Mouse (Mus musculus): ENCODE measurements around the gene Snx22.

DNA sequence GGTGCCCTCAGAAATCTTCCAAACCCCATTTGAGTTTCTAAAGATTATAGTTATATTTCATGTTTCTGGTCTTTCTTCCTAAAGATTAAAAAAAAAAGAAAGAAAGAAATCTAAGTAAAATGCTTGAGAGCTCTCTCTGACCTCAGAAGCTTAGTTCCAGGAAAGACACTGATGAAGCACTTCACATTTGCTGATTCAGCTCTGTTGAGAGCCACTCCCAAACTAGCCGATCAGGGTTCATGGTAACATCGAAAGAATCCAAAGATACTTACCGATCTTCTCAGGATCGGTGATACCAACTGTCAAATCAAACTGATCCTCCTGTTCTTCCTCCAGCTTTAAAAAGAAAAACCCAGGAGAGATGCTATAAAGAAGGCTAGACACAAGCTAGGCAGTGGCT is 35.1 kb upstream of the Snx22 start:
- TF ChIP-seq CTCF (IDR thresholded peaks at IDR 0.05; ENCODE audit: borderline replicate concordance, extremely low read depth, insufficient read depth, insufficient read length): no peak
- no peak for TF ChIP-seq POLR2A (IDR thresholded peaks at IDR 0.05; ENCODE audit: borderline replicate concordance, extremely low read depth, insufficient read depth, insufficient read length, poor library complexity, severe bottlenecking)
